ENCODE assay signal across 8 mouse cellular contexts in the genomic region with DNA sequence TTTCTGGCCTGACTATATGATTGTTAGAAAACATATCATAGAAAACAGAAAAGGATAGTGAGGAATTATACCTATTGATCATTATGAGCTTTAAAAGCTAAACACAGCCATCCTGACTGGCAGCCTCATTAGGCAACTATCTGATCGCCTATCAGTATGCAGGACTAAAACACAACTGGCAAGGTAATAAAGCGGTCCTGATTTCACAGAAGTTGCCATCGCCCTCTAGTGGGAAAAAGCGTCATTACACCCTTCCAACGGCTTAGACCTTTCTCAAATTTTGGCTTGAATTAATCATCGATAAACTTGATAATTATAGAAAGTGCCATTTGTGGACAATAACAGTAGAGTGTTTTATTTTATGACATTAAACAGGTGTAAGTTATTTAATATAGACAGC. TPM values are rescaled to one million over a fixed set of nuclear protein-coding genes. Genes with fewer than 3 reads are reported as not detected.
A peak's percentile ranks its signal among the peaks of the same experiment; 100 is the strongest.
DNase-seq lines count a peak whose midpoint lies in the region; ATAC-seq and TF ChIP-seq lines count a peak whose summit lies in the region.

No protein-coding gene starts in this region.

- no peak overlapping the region for H3K4me2 ChIP-seq in hindbrain, embryonic 11.5 days (replicated peaks; ENCODE audit: low read depth, low read length)
- no peak overlapping the region for H3K4me2 ChIP-seq in hindbrain, embryonic 16.5 days (ENCODE audit: low read length)

- H3K9me3 ChIP-seq in hindbrain, embryonic 11.5 days (ENCODE audit: control insufficient read depth, low read length), result no peaks in the 10 kb centered on the region
- H3K9me3 ChIP-seq in hindbrain, embryonic 16.5 days (ENCODE audit: control insufficient read depth, low read length), result no peaks in the 10 kb centered on the region

- CTCF ChIA-PET in Patski (lab: Charles Lee), result no interaction called here

- TF ChIP-seq CTCF in Patski (IDR thresholded peaks at IDR 0.05), result peak; percentile 77

- WGBS in hindbrain, embryonic 11.5 days, result 18% methylated on average over 6 of the region's 6 CpGs
- 14% methylated on average over 6 of the region's 6 CpGs for WGBS in hindbrain, embryonic 16.5 days

- POLR2A ChIA-PET in Patski (lab: Charles Lee), result no interaction called here

- peak; percentile 45; the same call in 1 of the 2 replicates for ATAC-seq in hindbrain, embryonic 11.5 days (ENCODE audit: low FRiP score)
- no peak for ATAC-seq in hindbrain, embryonic 16.5 days
- ATAC-seq in Patski, result no peak
- ATAC-seq in common myeloid progenitor, adult 5-6 weeks (replicated peaks; ENCODE audit: low read depth, poor library complexity, severe bottlenecking), result peak; percentile 80
- peak; percentile 72 for ATAC-seq in megakaryocyte, adult 5-6 weeks (ENCODE audit: poor library complexity, severe bottlenecking)

- no peaks in the 10 kb centered on the region for H3K27me3 ChIP-seq in hindbrain, embryonic 11.5 days (ENCODE audit: control insufficient read depth, insufficient read depth, low read length)
- H3K27me3 ChIP-seq in hindbrain, embryonic 16.5 days (replicated peaks; ENCODE audit: control insufficient read depth, insufficient read depth, low read length), result no peaks in the 10 kb centered on the region
- peaks cover 31% of the 10 kb centered on the region for H3K27me3 ChIP-seq in Patski

- H3K27ac ChIP-seq in hindbrain, embryonic 11.5 days (ENCODE audit: low read depth, low read length), result no peak overlapping the region
- H3K27ac ChIP-seq in hindbrain, embryonic 16.5 days (ENCODE audit: low read depth, low read length), result no peak overlapping the region

- H3K36me3 ChIP-seq in hindbrain, embryonic 11.5 days (ENCODE audit: control insufficient read depth, insufficient read depth, low read length), result no peaks in the 10 kb centered on the region
- no peaks in the 10 kb centered on the region for H3K36me3 ChIP-seq in hindbrain, embryonic 16.5 days (ENCODE audit: control insufficient read depth, insufficient read depth, low read length)

- in situ Hi-C loops in Patski (cut with MboI; ENCODE audit: low pct_unique_long_range_greater_than_20kb), result no loop called here

- H3K4me1 ChIP-seq in hindbrain, embryonic 11.5 days (replicated peaks; ENCODE audit: control insufficient read depth, insufficient read depth, low read length), result no peaks in the 10 kb centered on the region
- H3K4me1 ChIP-seq in hindbrain, embryonic 16.5 days (ENCODE audit: control insufficient read depth, insufficient read depth, low read depth, low read length), result no peaks in the 10 kb centered on the region

- DNase-seq in hindbrain, embryonic 11.5 days (ENCODE audit: low spot score), result peak; percentile 80
- no peak for DNase-seq in Patski (ENCODE audit: low read depth, low spot score)
- DNase-seq in gastrocnemius, postnatal 4 days (ENCODE audit: low spot score in 2 of 2), result peak; percentile 28 to 61
- DNase-seq in layer of hippocampus, adult 9-11 months, result peak; percentile 23
- peak; percentile 21 to 71 for DNase-seq in spleen, postnatal 10 days (ENCODE audit: low spot score in 2 of 2)

- H3K4me3 ChIP-seq in hindbrain, embryonic 11.5 days (ENCODE audit: low read depth, low read length), result no peak overlapping the region
- no peak overlapping the region for H3K4me3 ChIP-seq in hindbrain, embryonic 16.5 days (ENCODE audit: low read length)

- H3K9ac ChIP-seq in hindbrain, embryonic 11.5 days (ENCODE audit: low read depth, low read length), result no peak overlapping the region
- H3K9ac ChIP-seq in hindbrain, embryonic 16.5 days (ENCODE audit: low read depth, low read length), result no peak overlapping the region

RNA-seq across cellular contexts. Expression of a gene that starts 9.2 kb away (rescaled TPM):
- polyA plus RNA-seq in hindbrain, embryonic 11.5 days (2014; fragmentation: Nextera tagmentation; extraction: Ambion mirVana), result 50.6 and 51.5 TPM in 2 replicates
- 39.0 and 43.4 TPM in 2 replicates for polyA plus RNA-seq in hindbrain, embryonic 16.5 days (2015; fragmentation: Nextera tagmentation; extraction: Ambion mirVana)
- 38.8 TPM for polyA plus RNA-seq in Patski (2021)
- total RNA-seq in common myeloid progenitor, adult 5-6 weeks (2017), result 39.7 and 43.1 TPM in 2 replicates
- total RNA-seq in gastrocnemius, postnatal 4 days (2021), result 10 to 100 TPM; 18.9 to 21.5 TPM
- total RNA-seq in megakaryocyte, adult 5-6 weeks (2015), result 27.6 and 29.3 TPM in 2 replicates
- total RNA-seq in megakaryocyte, adult 5-6 weeks (2017), result 22.2 and 22.8 TPM in 2 replicates

Comparison
In these comparisons a context has a peak if more than half of its experiments do, and no peak if none do; other contexts are left out.
1. ATAC-seq: peak in hindbrain, embryonic 11.5 days (single experiment), common myeloid progenitor, adult 5-6 weeks (single experiment) and megakaryocyte, adult 5-6 weeks (single experiment); none in hindbrain, embryonic 16.5 days (single experiment) and Patski (single experiment).